Mouse (Mus musculus) ES-Bruce4 (cell line): ENCODE results near the gene Cyp4a30b.
"Not testable (repeated sequence)": the region's sequence is repeated elsewhere in the genome, so short reads cannot be mapped to it uniquely, and the experiment has no call there.

Experiments
- CTCF ChIP-seq: IDR thresholded peaks from one replicate; pipeline ENCODE4 v1.8.1; 2011; ENCODE audit warnings: low read depth, low read length
- EP300 ChIP-seq: IDR thresholded peaks from 2 replicates; pipeline ENCODE4 v1.6.1; 2011; ENCODE audit warnings: low read depth, low read length; ENCODE audit not compliant: insufficient read depth
- POLR2A ChIP-seq: IDR thresholded peaks from one replicate; pipeline ENCODE4 v1.8.1; 2011; ENCODE audit warnings: low read length; ENCODE audit not compliant: insufficient read depth

- not testable (repeated sequence) for TF ChIP-seq CTCF, EP300, POLR2A
Measured at GRCm38 (mm10) chr4:115513964-115514363, 61.6 kb downstream of the Cyp4a30b start.
